Mouse (Mus musculus) hindbrain, embryonic 10.5 days (tissue): ENCODE measurements at regions not wholly inside any gene's neighbourhood (a gene's known extent, or its start where the extent isn't known, plus 50 kb on each side); places are given as distances from the start of the nearest gene placed in this dataset.
A peak's percentile ranks its signal among the peaks of the same experiment; 100 is the strongest.

Experiments
- DNase-seq: peaks from one replicate; pipeline ENCODE4 v3.0.0-alpha.2; 2017; ENCODE audit warnings: low spot score
- H3K27ac ChIP-seq: fragments of 300-500 bp; sonication (generic); 2 replicates; pipeline ENCODE4 v1.5.1; 2016; ENCODE audit warnings: mild to moderate bottlenecking, moderate library complexity
- H3K27me3 ChIP-seq: fragments of 300-500 bp; sonication (generic); 2 replicates; pipeline ENCODE4 v1.6.1; 2016; ENCODE audit warnings: mild to moderate bottlenecking; ENCODE audit not compliant: poor library complexity, insufficient read depth, severe bottlenecking
- H3K36me3 ChIP-seq: fragments of 300-500 bp; sonication (generic); 2 replicates; pipeline ENCODE4 v1.6.1; 2016; ENCODE audit warnings: mild to moderate bottlenecking, moderate library complexity
- H3K4me1 ChIP-seq: fragments of 300-500 bp; sonication (generic); replicated peaks from 2 replicates; pipeline ENCODE4 v1.6.1; 2016; ENCODE audit warnings: mild to moderate bottlenecking
- H3K4me3 ChIP-seq: fragments of 300-500 bp; sonication (generic); 2 replicates; pipeline ENCODE4 v1.5.1; 2016; ENCODE audit warnings: mild to moderate bottlenecking, moderate library complexity
- H3K9me3 ChIP-seq: fragments of 300-500 bp; sonication (generic); 2 replicates; pipeline ENCODE4 v1.6.1; 2016; ENCODE audit warnings: mild to moderate bottlenecking, moderate library complexity
- WGBS: fragments of 180-500 bp; shearing (Covaris S2); methylation state at CpG from one replicate; pipeline ENCODE4 v1.1.7; 2016; 5-methylcytosine and 5-hydroxymethylcytosine counted together

DNA sequence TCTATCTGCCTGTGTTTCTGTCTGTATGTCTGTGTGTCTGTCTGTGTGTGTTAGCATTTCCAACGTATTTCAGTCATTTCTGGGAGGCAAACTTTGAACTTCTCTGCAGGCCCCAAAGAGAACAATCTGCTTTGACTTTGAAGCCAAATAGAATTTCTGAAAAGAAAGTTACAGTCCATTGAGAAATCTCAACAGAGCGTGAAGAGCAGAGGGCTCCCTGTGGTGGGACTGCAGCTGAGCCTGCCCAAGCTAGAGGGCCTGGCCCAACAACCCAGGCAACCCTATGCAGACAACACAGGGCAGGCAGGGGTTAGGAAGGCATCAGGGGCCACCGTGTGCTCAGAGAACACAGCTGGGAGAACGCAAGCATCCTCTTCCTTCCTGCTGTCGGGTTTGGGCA is 143.7 kb downstream of the Ptpn20 start:
- Histone ChIP-seq H3K4me1 (peaks cover 44% of the 10 kb centered on the region), H3K36me3 (no peaks in the 10 kb centered on the region), H3K27ac (peak overlapping the region; percentile 66), H3K27me3 (0 out of 2 replicates have a peak, but pooled peaks cover 6% of the 10 kb centered on the region), H3K4me3 (no peak overlapping the region), H3K9me3 (no peaks in the 10 kb centered on the region)
- DNase-seq = peak; percentile 31
- WGBS = 26% methylated on average over 5 of the region's 5 CpGs

DNA sequence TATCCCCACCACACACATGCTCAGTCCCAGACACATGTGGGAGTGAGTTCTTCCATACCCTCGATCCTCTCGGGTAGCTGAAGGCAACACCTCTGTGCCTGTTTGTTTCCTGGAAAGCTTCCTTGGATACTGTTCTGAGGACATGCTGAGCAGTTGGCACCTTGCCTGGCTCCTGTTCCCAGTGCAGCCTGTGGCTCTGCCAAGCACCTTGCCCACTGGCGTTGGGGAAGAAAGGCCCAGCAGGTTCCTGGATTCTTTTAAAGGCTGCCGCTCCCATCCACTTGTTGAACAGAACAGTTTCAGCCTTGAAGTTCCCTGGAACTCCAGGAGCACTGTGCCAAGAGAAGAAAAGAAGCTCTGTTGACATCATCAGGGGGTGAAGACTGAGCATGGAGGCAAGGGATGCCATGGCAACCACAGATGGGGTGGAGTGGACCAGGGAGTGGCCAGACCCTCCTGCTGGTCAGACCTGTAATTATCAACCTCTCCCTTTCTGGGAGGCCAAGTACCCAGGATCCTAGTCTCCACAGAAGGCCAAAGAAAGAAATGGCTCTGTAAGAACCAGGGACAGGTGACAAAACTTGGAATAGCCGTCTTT is 145.5 kb downstream of the Ptpn20 start:
- Histone ChIP-seq H3K4me1 (peaks cover 32% of the 10 kb centered on the region), H3K4me3 (no peak overlapping the region), H3K36me3 (no peaks in the 10 kb centered on the region), H3K9me3 (no peaks in the 10 kb centered on the region), H3K27me3 (0 out of 2 replicates have a peak, but pooled peaks cover 6% of the 10 kb centered on the region), H3K27ac (peak overlapping the region; percentile 41; the same call in 1 of the 2 replicates)
- no peak for DNase-seq
- 67% methylated on average over 5 of the region's 5 CpGs for WGBS

DNA sequence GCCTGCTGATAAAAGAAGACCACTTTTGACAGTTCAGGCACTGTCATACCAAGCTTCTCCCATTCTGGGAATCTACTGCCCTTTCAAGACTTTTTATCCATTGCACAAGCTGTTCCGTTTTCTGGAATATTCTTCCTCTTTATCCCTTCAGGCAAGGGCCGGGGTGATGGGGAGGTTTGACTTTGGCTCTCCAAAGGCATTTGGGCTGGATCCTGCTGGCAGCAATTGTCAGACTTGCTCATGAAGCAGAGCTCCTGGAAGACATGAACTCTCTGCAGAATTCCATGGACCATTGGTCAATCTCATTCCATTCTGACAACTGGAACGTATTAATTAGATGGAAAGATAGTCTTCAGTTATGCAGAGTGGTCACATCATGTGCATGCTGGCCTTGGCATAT is 146.6 kb downstream of the Ptpn20 start:
- WGBS = 88% methylated on average over 3 of the region's 3 CpGs
- no peak overlapping the region for H3K27ac ChIP-seq
- no peaks in the 10 kb centered on the region for H3K36me3 ChIP-seq
- no peak for DNase-seq
- 0 out of 2 replicates have a peak, but pooled peaks cover 6% of the 10 kb centered on the region for H3K27me3 ChIP-seq
- peaks cover 25% of the 10 kb centered on the region for H3K4me1 ChIP-seq
- no peak overlapping the region for H3K4me3 ChIP-seq
- no peaks in the 10 kb centered on the region for H3K9me3 ChIP-seq

DNA sequence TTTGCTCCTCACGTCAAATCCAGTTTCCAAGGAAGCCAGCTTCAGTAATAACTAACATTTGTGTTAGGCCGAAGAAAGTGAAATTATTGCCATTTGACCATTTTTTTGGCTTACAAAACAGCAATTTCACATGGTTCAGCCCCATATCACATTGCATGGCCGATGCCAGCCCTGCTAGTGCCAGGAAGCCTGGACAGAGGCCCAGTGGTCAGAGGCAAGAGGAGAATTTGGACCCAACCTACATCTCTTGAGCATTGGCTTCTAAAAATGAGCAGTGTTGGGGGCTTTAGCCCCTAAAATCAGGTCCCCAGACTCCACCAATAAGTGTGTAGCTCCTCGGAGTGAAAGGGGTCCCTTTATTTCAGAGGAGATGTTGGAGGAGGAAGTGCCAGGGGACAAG is 157.2 kb downstream of the Ptpn20 start:
- no peaks in the 10 kb centered on the region for H3K4me1 ChIP-seq
- 94% methylated on average over 4 of the region's 4 CpGs for WGBS
- no peaks in the 10 kb centered on the region for H3K36me3 ChIP-seq
- DNase-seq = no peak
- H3K9me3 ChIP-seq = no peaks in the 10 kb centered on the region
- no peak overlapping the region for H3K27ac ChIP-seq
- H3K4me3 ChIP-seq = no peak overlapping the region
- no peaks in the 10 kb centered on the region for H3K27me3 ChIP-seq

DNA sequence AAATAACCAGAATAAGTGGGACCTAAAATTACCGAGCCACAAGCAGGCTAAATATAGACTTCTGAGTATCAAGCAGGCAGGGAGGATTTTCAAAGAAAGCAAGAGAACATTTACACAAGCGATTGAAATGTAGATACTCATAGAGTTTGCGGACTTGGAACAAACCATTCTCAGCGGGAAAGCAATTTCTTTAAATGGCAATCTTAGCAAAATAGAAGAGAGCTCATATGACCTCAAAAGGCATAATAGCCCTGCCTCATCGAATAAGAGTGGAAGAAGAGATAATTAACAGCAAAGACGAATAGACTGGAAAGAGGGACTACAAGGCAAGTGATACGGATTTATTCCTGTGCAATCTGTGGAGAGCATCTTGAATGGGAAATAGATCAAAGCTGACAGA is 163.7 kb upstream of the Gdf10 start:
- no peak overlapping the region for H3K27ac ChIP-seq
- no peak for DNase-seq
- 86% methylated on average over 7 of the region's 7 CpGs for WGBS
- H3K27me3 ChIP-seq = no peaks in the 10 kb centered on the region
- no peaks in the 10 kb centered on the region for H3K36me3 ChIP-seq
- H3K4me3 ChIP-seq = no peak overlapping the region
- peaks cover 3% of the 10 kb centered on the region; the same call in 1 of the 2 replicates for H3K9me3 ChIP-seq
- peaks cover 5% of the 10 kb centered on the region; the same call in 1 of the 2 replicates for H3K4me1 ChIP-seq

DNA sequence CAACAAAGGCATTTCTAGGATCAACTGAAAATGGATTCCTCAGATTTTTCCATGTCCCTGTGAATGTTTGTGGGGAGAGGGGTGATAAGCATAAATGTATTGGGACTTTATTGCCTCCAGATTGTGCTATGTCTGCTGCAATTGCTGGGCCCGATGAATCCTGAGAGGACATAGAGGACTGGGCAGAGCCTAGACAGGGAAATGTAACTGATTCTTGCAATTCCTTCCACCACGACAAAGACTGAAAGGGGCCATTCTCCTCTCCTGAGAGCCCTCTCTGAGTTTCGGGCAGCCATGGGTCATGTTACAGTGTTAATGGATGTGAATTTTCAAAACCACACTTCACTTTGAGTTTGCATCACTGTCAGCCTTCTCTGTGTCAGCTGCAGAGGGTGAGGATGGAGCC is 159.7 kb upstream of the Gdf10 start:
- Histone ChIP-seq H3K36me3 (no peaks in the 10 kb centered on the region), H3K9me3 (no peaks in the 10 kb centered on the region), H3K4me3 (no peak overlapping the region), H3K27ac (peak overlapping the region; percentile 50; the same call in 1 of the 2 replicates), H3K27me3 (no peaks in the 10 kb centered on the region), H3K4me1 (peaks cover 5% of the 10 kb centered on the region; the same call in 1 of the 2 replicates)
- WGBS = 62% methylated on average over 3 of the region's 3 CpGs
- DNase-seq = peak; percentile 27

DNA sequence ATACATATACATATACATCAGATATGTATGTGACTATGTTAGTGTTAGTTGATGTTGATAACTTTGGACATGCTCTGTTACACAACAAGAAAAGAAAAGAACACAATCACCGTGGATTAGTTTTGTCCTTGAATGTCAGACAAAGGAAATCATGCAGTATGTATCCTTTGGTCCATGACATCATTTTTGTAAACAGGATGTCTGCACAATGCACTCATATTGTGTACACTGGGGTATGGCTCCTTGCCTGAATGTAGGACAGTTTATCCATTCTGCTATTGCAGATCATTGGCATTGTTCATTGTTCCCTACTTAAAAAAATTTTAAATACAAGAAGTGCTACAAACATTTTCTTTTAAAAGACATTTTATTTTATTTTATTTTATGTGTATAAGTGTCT is 157.6 kb upstream of the Gdf10 start:
- no peak for DNase-seq
- 83% methylated on average over 1 of the region's 1 CpGs for WGBS
- peaks cover 5% of the 10 kb centered on the region; the same call in 1 of the 2 replicates for H3K4me1 ChIP-seq
- H3K27ac ChIP-seq = no peak overlapping the region
- H3K9me3 ChIP-seq = no peaks in the 10 kb centered on the region
- no peak overlapping the region for H3K4me3 ChIP-seq
- no peaks in the 10 kb centered on the region for H3K27me3 ChIP-seq
- H3K36me3 ChIP-seq = no peaks in the 10 kb centered on the region

DNA sequence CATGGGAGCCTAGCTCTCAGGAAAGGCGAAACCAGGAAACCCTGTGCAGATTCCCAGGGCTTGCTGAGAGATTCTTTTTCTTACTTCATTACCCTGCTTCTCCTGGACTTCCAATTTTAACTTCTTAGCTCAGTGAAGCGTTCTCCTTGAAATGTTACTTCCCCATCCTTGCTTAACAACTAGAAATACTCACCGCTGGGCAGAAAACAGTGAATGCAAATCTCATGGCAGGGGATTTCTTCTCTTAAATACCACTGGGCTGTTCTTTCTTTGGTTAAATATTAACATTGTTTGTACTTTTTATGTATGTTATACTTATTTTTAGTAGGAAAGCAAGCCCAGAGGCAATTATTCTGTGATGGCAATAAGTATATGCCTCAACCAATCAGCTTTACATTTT is 151.0 kb upstream of the Gdf10 start:
- 87% methylated on average over 3 of the region's 3 CpGs for WGBS
- H3K36me3 ChIP-seq = no peaks in the 10 kb centered on the region

DNA sequence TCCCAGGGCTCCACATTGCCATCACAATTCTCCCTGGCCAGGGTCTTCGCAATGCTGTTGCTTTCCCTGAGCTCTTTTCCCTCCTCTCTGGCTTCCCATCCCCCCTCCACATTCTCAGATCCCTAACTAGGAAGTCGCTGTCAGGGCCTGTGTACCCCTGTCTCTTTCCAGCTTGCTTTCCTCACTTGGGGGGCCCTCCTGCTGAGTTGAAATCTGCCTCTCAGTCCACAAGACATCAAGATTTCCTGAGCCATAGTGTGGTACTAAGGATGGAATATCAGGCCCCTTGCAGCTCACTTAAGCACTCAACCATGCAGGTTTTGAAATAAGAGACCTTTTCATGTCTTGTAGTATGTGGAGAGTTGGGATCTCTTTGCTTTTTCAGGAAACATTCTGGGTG is 133.8 kb upstream of the Gdf10 start:
- no peak overlapping the region for H3K4me3 ChIP-seq
- H3K9me3 ChIP-seq = no peaks in the 10 kb centered on the region
- no peaks in the 10 kb centered on the region for H3K27me3 ChIP-seq
- no peak for DNase-seq
- no peaks in the 10 kb centered on the region for H3K36me3 ChIP-seq
- WGBS = 28% methylated on average over 2 of the region's 2 CpGs
- peaks cover 5% of the 10 kb centered on the region; the same call in 1 of the 2 replicates for H3K4me1 ChIP-seq
- no peak overlapping the region for H3K27ac ChIP-seq

More for the DNA sequence above, 151.0 kb upstream of the Gdf10 start:
- no peak overlapping the region for H3K4me3 ChIP-seq
- H3K27me3 ChIP-seq = no peaks in the 10 kb centered on the region
- H3K4me1 ChIP-seq = no peaks in the 10 kb centered on the region
- DNase-seq = no peak
- no peaks in the 10 kb centered on the region for H3K9me3 ChIP-seq
- H3K27ac ChIP-seq = no peak overlapping the region

DNA sequence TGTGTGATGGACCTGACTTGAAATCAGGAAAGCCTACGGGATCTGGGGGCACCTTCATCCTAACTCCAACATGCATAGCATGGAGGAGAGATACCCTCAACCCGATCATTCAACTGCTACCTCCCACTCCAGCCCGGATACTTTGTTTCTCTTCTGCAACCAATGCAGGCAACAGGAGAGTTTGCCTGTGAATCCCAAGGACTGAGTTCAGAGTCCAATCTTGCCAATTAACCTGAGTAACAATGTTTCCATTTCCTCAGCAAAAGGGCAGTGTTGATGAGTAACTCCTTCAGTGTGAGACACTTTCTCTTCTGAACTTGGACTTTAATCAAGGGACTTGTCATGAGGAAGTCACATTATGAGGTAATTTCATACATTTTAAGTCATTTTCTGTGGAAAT is 129.1 kb upstream of the Gdf10 start:
- no peak overlapping the region for H3K27ac ChIP-seq
- no peak for DNase-seq
- WGBS = 82% methylated on average over 3 of the region's 3 CpGs
- H3K36me3 ChIP-seq = no peaks in the 10 kb centered on the region
- H3K27me3 ChIP-seq = no peaks in the 10 kb centered on the region
- no peaks in the 10 kb centered on the region for H3K9me3 ChIP-seq
- peaks cover 16% of the 10 kb centered on the region for H3K4me1 ChIP-seq
- H3K4me3 ChIP-seq = no peak overlapping the region

DNA sequence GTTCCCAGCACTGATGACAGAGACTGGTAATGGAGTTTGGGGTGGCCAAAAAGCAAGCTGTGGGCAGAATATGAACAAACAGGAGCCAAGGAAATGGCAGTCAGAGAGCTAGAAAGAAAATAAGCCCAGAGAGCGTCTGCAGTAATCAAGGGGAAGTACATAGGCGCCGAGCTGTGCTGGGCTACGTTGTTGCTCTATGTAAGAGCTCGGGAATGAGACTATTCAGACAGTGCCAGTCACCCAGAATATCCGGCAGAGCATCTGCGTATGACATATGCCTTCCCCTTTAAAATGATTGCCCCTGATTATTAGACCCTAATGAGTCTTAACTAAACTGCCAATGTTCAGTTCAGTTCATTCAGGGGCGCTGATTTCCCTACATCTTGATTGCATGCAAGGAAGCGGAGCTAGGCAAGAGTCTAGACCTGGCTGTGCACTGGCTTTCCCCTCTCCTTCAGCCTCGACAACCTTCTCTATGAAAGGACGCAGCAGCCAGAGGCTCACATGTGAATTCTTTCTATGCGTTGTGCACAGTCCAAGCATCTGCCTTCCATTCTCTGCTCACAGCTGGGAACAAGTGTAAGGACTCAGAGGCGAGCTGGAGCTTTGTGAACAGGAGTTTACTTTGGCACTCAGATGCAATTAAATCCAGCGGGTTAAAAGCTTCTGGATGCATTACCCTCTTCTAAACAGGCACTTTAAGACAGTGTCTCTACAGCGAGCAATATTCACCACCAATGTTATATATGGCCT is 125.7 kb upstream of the Gdf10 start:
- H3K36me3 ChIP-seq = no peaks in the 10 kb centered on the region
- no peaks in the 10 kb centered on the region for H3K9me3 ChIP-seq
- WGBS = 73% methylated on average over 15 of the region's 15 CpGs
- DNase-seq = no peak
- H3K27me3 ChIP-seq = no peaks in the 10 kb centered on the region
- no peak overlapping the region for H3K27ac ChIP-seq
- H3K4me1 ChIP-seq = peaks cover 11% of the 10 kb centered on the region
- H3K4me3 ChIP-seq = no peak overlapping the region

DNA sequence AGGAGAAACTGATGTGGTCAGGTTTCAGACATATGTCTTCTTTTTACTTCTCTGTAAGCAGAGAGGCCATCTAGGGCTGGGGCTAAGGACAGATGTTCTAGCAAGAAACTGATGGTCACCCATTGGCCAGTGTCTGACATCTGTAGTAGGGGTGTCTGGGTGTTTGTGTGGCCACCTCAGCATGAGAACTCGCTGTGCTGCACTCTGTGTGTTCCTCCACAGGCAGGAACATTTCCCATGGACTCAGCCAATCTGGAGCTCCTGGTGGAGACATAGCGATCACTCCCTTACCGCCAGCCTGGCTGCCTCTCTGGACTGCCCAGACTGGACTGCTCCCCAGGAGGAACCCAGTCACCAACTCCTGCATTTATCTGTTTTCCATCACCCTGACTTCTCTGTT is 119.1 kb upstream of the Gdf10 start:
- no peaks in the 10 kb centered on the region for H3K27me3 ChIP-seq
- no peaks in the 10 kb centered on the region for H3K9me3 ChIP-seq
- no peak overlapping the region for H3K27ac ChIP-seq
- peaks cover 30% of the 10 kb centered on the region for H3K4me1 ChIP-seq
- no peaks in the 10 kb centered on the region for H3K36me3 ChIP-seq
- no peak for DNase-seq
- H3K4me3 ChIP-seq = no peak overlapping the region
- 89% methylated on average over 3 of the region's 3 CpGs for WGBS

DNA sequence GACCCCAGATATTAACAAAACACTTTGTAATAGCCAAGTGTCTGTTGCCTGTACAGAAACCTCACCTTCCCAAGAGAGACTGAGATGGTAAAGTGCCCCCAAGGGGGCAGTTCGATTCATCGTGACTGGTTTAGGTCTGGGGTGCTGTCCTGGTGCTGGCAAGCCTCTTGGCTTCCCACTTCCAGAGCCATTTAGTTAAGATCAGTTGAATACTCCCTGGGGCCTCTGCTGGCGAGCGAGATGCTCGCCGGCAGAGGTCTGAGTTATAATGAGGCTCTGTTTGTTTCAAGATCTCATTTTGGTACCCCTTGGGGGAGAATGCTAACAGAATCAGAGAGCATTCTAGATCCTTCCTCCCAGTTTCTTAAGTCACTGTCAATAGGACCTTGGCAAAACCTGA is 118.7 kb upstream of the Gdf10 start:
- WGBS = 66% methylated on average over 6 of the region's 6 CpGs
- Histone ChIP-seq H3K4me3 (no peak overlapping the region), H3K27me3 (no peaks in the 10 kb centered on the region), H3K36me3 (no peaks in the 10 kb centered on the region), H3K27ac (no peak overlapping the region), H3K4me1 (peaks cover 31% of the 10 kb centered on the region), H3K9me3 (no peaks in the 10 kb centered on the region)
- no peak for DNase-seq
